Mouse (Mus musculus): ENCODE measurements around the gene Pard3.

The Pard3 gene

DNA sequence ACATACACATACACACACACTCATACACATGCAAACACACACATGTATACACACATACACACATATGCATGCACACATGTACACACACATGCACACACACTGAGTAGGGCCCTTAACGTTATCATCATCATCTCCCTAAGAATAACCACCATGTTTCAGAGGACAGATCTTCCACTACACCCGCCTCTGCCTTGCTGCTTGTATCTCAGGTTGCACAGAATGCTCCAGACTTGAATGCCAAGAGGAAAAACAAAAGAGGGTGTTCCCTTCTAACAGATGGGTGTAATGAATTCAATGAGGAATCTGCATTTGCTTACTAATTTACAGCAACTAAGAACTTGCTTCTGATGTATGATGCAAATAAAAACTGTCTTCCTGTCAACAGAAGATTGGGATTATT, 519.7 kb downstream of the Pard3 start:
- POLR2A ChIA-PET, result interaction anchor here in 1 of 4 experiments (1.3 kb wide), 1 partner anchor 592 kb away, joined by 3 read pairs; no protein-coding TSS in a partner anchor
- CTCF ChIA-PET, result interaction anchor here in 1 of 4 experiments (0.6 kb wide), 1 partner anchor 541 kb away, joined by 3 read pairs; no protein-coding TSS in a partner anchor

DNA sequence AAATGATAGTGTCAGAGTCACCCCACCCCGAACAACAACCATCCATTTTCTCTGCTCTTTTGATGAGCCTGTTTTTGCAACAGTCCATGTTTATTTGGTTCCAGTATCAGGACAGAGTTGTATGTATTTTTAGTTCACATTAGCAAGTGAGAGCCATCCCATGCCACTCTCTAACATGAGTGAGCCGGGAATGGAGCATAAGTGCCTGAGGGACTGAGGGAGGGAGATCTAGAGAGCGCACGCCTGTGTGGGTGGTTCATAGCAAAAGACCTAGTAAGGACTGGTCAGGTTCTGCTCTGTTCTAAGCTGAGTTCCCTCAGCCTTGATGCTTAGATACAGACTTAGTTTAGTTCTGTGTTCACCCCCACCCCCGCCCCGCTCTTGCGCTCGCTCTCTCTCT, 521.9 kb downstream of the Pard3 start:
- ChIA-PET CTCF (interaction anchor here in 1 of 4 experiments (0.9 kb wide), 1 partner anchor 254 kb away, joined by 3 read pairs; no protein-coding TSS in a partner anchor), POLR2A (no interaction called here)

DNA sequence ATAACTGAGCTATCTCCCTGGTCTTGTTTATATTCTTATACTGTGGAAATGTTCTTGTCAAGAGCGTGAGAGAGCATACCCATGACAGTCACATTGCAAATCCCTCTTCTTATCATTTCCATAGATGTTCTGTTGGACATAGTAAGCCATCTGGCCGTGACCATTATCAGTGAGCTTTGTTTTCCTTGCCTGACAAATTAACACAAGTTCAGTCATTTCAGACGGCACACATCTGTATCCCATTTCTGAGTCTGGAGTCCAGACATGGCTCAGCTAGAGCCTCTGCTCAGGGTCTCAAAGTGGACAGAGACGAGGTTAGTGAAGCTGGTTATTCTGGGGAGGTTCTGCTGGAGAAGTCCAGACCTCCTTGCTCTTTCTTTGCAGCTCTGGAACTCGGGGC, 523.0 kb downstream of the Pard3 start:
- POLR2A ChIA-PET, result interaction anchor here in 1 of 4 experiments (1.3 kb wide), 1 partner anchor 252 kb away, joined by 3 read pairs; no protein-coding TSS in a partner anchor
- CTCF ChIA-PET, result interaction anchor here in 3 of 4 experiments (0.6 to 3.7 kb wide), 4 partner anchors 16 to 563 kb away, joined by 3 to 20 read pairs (median 5); no protein-coding TSS in a partner anchor

DNA sequence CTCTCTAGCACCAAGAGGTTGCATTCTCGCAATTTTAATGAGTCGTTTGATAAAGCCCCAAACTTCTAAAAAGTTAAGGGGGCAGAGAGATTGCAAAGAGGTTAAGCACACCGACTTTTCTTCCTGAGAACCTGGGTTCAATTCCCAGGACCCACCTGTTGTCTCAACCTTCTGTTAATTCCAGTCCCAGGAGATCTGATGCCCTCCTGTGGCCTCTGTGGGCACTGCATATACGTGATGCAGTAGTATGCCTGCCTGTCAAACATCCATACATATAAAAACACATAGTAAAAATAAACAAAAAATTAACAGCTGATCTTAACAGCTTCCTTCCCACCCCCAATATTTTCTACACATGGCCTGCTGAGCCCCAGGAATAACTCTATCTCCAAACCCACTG, 524.6 kb downstream of the Pard3 start:
- POLR2A ChIA-PET, result no interaction called here
- CTCF ChIA-PET, result interaction anchor here in 2 of 4 experiments (0.9 to 3.7 kb wide), 4 partner anchors 14 to 775 kb away, joined by 3 to 20 read pairs (median 8); no protein-coding TSS in a partner anchor

DNA sequence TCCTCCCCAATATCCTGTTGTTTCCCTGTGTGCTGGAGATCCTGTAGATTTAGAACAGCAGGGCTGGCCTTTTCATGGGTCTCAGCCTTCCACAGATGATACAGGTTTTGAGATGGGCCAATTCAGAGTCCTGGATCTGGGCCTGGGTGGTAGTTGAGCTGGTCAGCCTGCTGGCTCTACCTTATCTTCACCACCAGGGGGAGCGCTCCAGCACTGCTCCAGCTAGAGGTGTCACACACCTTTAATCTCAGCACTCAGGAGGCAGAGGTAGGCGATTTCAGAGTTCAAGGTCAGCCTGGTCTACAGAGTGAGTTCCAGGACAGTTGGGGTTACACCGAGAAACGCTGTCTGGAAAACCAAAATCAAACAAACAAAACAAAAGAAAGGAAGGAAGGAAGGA, 525.6 kb downstream of the Pard3 start:
- ChIA-PET CTCF (interaction anchor here (0.6 to 3.7 kb wide), 36 partner anchors 9 to 1539 kb away, joined by 3 to 20 read pairs (median 4); partner anchors contain the start of gene Nrp1 (in 1 of the 4)), POLR2A (interaction anchor here in 2 of 4 experiments (1.0 to 1.4 kb wide), 2 partner anchors 10 to 13 kb away, joined by 3 read pairs; no protein-coding TSS in a partner anchor)

DNA sequence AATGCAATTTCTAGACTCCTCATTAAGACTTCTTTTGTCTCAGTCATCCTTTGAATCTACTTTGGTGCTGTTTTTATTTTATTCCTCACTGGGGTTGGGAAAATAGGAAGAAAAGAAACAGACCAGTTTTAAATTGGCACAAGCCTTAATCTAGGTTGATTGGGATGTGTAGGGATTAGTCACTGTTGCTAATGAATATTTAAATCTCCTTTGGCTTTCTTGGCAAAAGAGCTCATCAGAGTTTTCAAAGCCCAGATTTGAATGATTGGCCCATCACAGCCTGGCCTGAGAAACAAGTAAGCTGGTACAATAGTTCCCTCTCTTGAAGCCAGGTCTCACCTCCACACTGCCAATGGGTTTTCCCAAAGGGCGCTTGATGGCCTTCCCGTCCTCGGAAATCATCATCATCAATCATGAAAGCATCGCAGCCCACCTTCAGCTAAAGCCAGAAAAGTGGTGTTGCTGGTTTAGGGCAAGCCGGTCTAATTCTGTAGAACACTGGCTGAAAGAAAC, 527.0 kb downstream of the Pard3 start:
- CTCF ChIA-PET, result interaction anchor here in 2 of 4 experiments (0.5 to 1.7 kb wide), 4 partner anchors 10 to 772 kb away, joined by 3 to 7 read pairs (median 3); no protein-coding TSS in a partner anchor
- POLR2A ChIA-PET, result interaction anchor here in 2 of 4 experiments (0.6 to 1.2 kb wide), 2 partner anchors 303 to 527 kb away, joined by 3 to 7 read pairs; partner anchors contain the start of gene Pard3 (in 1 of the 2)

DNA sequence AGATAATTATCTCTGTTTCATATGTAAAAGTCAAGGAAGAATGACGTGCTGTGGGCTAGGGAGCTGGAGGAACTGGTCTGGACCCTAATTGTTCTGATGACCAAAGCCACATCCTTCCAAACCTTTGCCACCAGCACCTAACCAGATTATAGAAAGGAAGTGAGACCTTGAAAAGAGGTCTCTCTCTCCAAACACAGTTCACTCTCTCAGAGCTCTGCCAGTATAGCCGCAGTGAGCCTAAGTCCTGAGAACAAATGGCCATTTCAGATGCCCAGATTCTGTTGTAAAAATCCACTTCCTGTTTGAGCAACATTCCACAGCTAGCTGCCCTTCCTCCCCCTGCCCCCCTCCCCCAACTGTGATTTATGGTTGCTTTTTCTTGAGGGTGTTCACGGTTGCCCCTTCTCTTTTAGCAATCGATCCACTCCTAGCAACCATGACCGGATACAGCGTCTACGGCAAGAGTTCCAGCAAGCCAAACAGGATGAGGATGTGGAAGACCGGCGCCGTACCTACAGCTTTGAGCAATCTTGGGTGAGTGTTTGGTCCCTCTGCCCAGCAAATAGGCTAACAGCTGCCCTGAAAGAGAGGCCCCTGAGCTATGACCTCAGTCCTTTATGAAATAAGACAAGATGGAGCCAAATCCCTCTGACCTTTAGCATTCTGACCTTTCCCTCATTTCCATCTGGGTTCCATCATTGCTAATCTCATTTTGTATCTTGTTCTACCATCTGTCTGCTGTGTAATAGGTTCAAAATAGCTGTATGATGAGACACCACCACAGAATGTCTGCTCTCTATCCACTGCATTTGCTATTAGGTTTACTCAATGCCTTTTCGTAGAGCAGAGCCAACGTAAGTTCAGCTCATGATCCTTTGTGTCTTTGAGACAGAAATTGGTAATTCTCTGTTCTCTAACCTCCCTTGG, 529.2 kb downstream of the Pard3 start:
- ChIA-PET POLR2A (no interaction called here), CTCF (no interaction called here)

DNA sequence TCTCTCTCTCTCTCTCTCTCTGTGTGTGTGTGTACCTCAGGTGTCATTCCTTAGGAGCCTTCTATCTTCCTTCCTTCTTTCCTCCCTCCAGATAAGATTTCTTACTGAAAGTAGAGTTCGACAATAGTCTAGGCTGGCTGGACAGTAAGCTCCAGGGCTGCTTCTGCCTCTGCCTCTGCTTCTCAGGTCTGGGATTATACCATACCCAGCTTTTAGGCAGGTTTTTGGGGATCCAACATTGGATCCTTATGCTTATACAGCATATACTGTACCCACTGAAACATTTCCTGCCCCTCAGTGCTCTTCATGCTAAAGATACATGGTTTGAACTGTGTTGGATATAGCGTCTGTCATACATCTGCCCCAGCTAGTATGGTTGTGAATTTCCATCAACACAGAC, 536.9 kb downstream of the Pard3 start:
- ChIA-PET POLR2A (interaction anchor here in 1 of 4 experiments (0.7 kb wide), 1 partner anchor 280 kb away, joined by 4 read pairs; no protein-coding TSS in a partner anchor), CTCF (interaction anchor here in 3 of 4 experiments (0.6 to 2.6 kb wide), 4 partner anchors 10 to 269 kb away, joined by 3 to 17 read pairs (median 6); no protein-coding TSS in a partner anchor)

DNA sequence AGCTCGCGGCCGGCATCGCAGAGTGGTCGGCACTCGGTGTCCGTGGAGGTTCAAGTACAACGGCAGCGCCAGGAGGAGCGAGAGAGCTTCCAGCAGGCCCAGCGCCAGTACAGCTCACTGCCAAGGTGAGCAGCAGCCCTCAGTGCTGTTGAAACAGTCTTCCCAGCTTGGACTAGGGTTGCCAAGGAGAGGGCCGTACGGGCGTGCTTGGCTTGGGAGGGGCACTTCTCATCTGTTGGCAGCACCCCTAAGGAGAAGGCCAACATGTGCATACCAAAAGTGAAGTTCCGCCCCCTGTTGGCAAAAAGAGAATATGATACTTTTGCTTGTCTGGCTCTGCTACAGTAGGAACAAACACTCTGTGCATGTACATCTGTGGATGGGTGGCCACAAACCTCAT, 539.4 kb downstream of the Pard3 start:
- POLR2A ChIA-PET, result interaction anchor here in 2 of 4 experiments (0.6 to 1.1 kb wide), 2 partner anchors 14 to 472 kb away, joined by 3 to 4 read pairs; no protein-coding TSS in a partner anchor
- CTCF ChIA-PET, result interaction anchor here (0.6 to 2.6 kb wide), 5 partner anchors 13 to 26 kb away, joined by 3 to 8 read pairs (median 3); no protein-coding TSS in a partner anchor

DNA sequence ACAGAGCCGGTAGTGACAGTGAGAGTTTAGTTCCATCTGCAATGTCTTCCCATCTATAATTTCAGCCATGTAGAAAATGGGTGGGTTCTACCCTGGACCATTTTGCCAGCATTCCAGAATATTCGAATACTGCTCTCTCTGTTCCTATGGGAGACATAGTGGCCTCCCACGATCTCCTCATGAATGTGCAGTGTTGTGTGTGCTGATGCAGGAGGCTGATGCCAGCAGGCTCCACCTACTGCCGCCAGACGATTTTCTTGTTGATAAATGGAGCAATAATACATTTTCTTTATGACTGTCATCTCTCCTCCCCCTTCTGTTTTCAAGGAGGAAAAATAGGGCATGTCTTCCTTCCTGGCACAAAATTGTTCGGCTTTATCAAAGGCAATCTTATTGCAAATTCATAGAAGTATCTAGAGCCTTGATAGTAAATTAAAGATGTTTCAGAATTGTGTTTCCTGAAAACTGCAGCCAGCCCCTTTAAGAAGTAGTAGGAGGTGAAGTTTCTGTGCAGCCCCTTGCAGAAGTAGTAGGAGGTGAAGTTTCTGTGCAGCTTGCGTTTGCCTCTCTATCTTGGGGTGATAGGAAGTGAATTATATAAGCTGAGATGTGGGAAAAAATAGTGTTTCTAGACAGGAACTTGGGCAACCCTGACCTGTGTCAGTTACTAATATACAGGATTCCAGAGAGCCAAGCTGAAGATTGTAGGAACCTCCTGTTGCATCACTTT, 545.0 kb downstream of the Pard3 start:
- POLR2A ChIA-PET, result interaction anchor here in 1 of 4 experiments (0.6 to 0.7 kb wide), 2 partner anchors 27 to 395 kb away, joined by 3 to 4 read pairs; no protein-coding TSS in a partner anchor
- CTCF ChIA-PET, result no interaction called here

DNA sequence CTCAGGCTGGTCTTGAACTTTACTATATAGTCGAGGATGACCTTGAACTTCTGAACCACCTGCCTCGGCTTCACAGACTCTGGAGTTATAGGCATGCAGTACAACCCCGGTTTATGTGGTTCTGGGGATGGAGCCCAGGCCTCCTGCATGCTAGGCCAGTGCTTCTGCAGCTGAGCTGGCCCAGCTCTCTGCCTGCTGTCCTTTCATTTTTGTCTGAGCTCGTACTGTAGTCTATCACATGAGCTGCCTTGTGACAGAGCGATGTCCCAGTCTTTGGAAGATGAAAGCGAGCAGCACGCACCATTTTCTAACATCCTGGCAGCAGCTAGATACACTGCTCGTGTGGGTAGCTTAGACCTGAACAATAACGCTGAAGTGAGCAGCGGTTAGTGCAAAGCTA, 545.6 kb downstream of the Pard3 start:
- ChIA-PET POLR2A (interaction anchor here in 1 of 4 experiments (0.6 to 0.7 kb wide), 2 partner anchors 26 to 395 kb away, joined by 3 to 4 read pairs; no protein-coding TSS in a partner anchor), CTCF (interaction anchor here in 1 of 4 experiments (1.2 kb wide), 1 partner anchor 20 kb away, joined by 3 read pairs; no protein-coding TSS in a partner anchor)

DNA sequence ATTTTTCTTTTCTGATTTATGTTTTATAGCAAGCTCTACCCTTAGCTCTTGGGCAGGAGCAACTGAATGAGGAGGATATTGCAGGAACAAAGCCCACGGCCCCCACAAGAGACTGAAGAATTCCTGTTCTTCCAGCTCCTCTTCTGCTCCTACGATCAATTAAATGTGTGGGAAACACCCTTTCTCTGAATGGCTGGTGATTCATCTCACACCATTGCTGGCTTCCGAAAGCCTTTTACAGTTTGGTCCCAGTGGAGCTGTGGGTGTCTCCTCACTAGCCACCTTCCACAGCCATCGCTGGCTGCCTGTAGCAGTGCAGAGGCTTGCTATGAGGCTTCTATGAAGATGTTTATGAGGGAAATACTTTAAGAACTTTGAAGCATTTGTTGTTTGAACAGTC, 550.5 kb downstream of the Pard3 start:
- POLR2A ChIA-PET, result interaction anchor here in 1 of 4 experiments (0.8 kb wide), 1 partner anchor 243 kb away, joined by 3 read pairs; no protein-coding TSS in a partner anchor
- CTCF ChIA-PET, result interaction anchor here in 1 of 4 experiments (0.7 kb wide), 1 partner anchor 357 kb away, joined by 3 read pairs; no protein-coding TSS in a partner anchor

DNA sequence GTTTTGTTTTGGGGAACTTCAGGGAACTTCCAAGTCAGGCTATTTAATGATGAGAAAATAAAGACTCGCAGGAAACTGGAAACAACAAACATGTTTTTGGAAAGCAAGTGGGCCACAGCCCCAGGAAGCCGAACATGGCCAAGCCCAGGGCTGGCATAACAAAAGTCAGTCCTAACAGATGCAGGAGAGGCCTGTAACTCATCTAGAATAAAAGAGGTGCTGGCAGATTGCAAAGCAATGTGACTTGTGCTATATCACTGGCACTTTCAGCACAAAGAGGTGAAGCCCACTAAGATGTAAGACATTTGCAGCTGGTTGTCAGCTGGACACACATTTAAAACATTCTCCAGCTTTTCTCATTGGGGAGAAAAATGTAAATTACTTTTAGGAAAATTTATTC, 553.0 kb downstream of the Pard3 start:
- ChIA-PET CTCF (no interaction called here), POLR2A (no interaction called here)

DNA sequence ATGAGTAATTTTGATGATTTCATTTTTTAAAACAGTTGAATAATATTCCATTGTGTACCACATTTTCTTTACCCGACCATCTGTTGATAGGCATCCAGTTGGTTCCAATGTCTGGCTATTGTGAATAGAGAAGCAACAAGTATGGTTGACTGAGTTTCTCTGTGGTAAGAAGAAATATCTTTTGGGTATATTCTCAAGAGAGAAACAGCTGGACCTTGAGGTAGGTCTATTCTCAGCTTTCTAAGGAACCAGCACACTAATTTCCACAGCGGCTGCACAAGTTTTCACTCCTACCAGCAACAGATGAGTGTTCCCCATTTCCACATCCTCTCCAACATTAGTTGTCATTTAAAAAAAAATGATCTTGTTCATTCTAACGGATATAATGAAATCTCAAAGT, 558.4 kb downstream of the Pard3 start:
- ChIA-PET POLR2A (no interaction called here), CTCF (no interaction called here)

DNA sequence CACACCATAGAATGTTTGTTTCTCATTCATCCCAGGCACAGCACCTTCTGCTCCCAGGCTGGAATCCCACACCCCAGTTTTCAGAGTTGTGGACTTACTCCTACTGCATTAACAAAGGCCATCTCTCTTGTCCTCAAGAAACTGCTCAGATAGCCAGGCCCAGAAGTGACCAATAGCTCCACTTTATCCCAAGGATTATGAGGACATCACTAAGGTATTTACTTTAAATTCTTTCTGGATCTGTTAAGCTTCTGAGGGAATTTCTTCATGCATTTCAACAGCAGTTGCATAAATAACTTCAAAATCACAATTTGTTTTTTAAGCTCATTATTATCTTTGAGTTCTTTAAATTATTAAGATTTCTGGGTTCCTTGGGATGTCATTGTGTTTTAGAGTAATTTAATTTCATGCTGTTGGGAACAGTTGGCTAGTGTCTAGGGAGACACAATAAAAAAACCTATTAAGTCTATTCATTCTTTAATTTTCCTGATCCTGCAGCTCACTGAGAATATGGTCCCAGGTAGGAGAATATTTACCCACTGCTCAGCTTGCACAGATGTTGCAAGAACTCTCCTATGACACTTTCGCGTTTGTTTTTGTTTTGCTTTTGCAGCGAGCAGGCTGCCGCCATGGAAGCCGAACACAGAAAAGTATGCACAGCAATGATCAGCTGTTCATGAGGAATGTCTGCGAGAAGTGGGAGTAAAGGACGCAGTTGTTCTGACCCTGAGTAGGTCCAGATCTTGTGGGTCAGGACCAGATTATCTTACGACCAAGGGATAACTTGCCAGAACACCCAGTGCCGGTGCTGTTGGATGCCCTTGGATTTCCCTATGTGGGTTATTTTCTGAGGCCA, 574.8 kb downstream of the Pard3 start:
- POLR2A ChIA-PET, result no interaction called here
- CTCF ChIA-PET, result no interaction called here

DNA sequence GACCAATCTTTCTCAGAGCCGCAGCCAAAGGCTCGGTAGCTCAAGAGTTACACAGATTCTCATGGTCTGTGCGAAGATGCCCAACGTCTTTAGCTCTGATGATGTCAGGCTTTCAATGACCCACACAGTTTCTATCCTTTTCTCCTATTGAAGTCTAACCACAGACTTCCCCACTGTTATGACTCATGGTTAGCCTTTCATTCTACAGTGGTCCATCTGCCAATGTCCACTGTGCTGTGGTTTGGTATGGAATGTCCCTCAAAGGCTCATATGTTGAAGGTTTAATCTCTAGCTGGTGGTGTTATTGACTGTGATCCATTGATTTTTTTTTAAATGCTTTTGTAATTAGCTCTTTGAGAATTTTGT, 575.4 kb downstream of the Pard3 start:
- ChIA-PET CTCF (no interaction called here), POLR2A (interaction anchor here in 1 of 4 experiments (1.5 kb wide), 1 partner anchor 10 kb away, joined by 6 read pairs; no protein-coding TSS in a partner anchor)

DNA sequence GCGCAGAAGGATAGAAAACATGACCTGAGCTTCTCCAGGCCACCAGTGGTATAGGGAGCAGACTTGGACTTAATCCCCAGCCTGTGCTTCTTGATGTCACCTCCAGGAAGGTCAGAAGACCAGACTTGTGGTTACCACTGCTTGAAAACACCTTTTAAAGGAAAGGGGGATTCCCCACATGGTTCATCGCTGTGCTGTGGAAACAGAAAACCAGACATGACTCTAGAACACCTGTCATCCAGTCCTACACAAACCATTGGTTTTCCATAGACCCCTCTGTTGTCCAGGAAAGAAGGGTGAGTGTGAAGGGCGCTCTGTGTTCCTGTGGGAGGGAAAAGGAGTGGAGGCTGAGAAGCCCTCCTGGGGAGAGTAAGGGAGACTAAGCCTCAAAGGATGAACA, 591.9 kb downstream of the Pard3 start:
- ChIA-PET POLR2A (interaction anchor here in 1 of 4 experiments (0.5 kb wide), 1 partner anchor 459 kb away, joined by 3 read pairs; no protein-coding TSS in a partner anchor), CTCF (interaction anchor here in 1 of 4 experiments (0.6 kb wide), 1 partner anchor 156 kb away, joined by 4 read pairs; no protein-coding TSS in a partner anchor)
